Mouse (Mus musculus): Measurements from ENCODE around the gene Rasgrf1. TPM values are rescaled to one million over a fixed set of nuclear protein-coding genes. Genes with fewer than 3 reads are reported as not detected.
A peak's percentile ranks its signal among the peaks of the same experiment; 100 is the strongest.

Gene Rasgrf1
- polyA plus RNA-seq, 1 experiment from 2014 or later = 0.24 TPM

DNA sequence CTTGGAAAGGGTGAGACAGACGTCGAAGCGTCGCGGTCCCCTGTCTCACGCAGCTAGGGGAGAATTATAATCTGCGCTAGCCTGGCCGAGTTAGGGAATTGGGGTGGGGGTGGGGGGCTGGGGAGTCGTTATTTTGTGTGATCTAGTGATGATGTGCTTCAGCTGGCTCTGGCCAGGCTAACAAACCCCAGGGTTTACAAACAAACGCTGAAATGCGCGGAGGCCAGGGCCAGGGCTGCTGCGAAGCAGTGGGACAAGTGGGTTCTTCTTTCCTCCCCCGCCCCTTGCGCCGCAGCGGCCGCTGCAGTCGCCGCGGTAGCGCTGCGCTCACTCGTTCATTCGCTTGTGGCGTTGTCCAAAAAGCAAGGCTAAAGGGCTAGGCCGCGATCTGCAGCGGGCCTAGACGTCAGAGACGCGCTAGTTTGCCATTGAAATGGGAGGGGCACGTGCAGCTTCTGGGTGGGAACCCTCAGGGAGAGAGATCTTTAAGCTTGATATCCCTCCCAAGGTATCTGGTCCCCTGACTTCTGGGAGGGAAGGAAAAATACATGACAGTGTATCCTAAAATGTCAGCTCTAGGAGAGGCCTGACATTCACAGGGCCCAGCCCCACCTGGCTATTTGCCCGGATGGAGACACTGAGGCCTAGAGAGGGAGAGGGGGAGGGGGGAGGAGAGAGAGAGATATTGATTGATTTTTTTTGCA is 1.2 kb downstream of the Rasgrf1 start:
- Histone ChIP-seq H3K27ac (replicated peaks) (no peak overlapping the region), H3K27me3 (replicated peaks; ENCODE audit: low read depth, poor library complexity, severe bottlenecking) (peaks cover 96% of the 10 kb centered on the region), H3K36me3 (replicated peaks) (no peaks in the 10 kb centered on the region), H3K9me3 (no peaks in the 10 kb centered on the region), H3K4me1 (peaks cover 29% of the 10 kb centered on the region), H3K4me3 (peak overlapping the region; percentile 63)
- under 1% methylated on average over 34 of the region's 34 CpGs for WGBS
- DNase-seq (ENCODE audit: low spot score) = peak; percentile 57

DNA sequence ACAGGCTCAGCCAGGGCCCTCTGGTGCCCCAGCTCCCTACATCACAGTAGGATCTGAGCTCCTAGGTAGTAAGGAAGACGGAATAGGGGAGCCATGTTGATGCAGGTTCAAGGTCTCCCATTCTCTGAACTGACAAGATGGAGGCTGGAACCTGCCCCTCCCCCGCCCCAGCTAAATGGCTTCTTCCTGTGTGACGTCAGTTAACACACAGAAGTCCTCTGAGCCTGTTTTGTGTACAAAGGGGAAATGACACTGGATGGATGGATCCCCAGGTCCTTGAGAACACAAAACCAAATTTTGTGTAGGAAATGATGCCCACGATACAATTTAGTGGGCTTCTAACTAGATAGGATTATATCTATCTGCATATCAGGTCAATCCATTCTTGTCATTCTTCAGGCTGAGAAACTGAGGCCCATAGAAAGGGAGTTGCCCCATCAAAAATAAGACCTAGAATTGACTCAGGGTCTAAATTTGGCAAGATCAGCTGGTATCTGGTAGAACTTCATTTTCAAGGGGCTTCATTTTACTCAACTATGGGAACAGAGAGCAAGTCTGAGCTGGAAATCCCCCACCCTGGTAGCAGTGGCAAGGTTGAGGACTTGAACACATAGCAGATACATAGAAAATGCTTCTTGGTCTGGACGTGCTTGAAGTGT is 2.3 kb downstream of the Rasgrf1 start:
- Histone ChIP-seq H3K9me3 (no peaks in the 10 kb centered on the region), H3K36me3 (replicated peaks) (no peaks in the 10 kb centered on the region), H3K4me1 (peaks cover 29% of the 10 kb centered on the region), H3K4me3 (no peak overlapping the region), H3K27me3 (replicated peaks; ENCODE audit: low read depth, poor library complexity, severe bottlenecking) (peaks cover 84% of the 10 kb centered on the region), H3K27ac (replicated peaks) (no peak overlapping the region)
- no peak for DNase-seq (ENCODE audit: low spot score)
- WGBS = 66% methylated on average over 5 of the region's 5 CpGs

DNA sequence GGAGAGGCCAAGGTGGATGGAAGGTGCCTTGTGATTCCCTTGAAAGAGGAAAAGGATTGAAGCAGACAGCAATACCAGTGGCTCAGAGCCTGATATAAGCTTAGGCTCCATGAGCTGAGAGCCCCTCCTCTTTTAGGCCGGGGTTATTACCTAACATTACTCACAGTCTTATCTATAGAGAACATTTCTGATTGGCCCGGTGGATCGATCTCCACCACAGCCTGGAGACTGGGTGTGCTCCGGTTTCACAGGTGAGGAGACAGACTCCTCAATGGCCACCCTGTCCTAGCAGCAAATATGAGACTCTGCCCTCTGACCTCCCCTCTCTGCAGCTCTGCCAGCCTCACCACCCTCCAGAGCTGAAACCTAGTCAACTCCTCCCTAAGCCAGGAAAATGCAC is 3.4 kb downstream of the Rasgrf1 start:
- peaks cover 29% of the 10 kb centered on the region for H3K4me1 ChIP-seq
- no peaks in the 10 kb centered on the region for H3K36me3 ChIP-seq (replicated peaks)
- DNase-seq (ENCODE audit: low spot score) = no peak
- no peak overlapping the region for H3K4me3 ChIP-seq
- peaks cover 73% of the 10 kb centered on the region for H3K27me3 ChIP-seq (replicated peaks; ENCODE audit: low read depth, poor library complexity, severe bottlenecking)
- H3K27ac ChIP-seq (replicated peaks) = no peak overlapping the region
- WGBS = 69% methylated on average over 4 of the region's 4 CpGs
- no peaks in the 10 kb centered on the region for H3K9me3 ChIP-seq

DNA sequence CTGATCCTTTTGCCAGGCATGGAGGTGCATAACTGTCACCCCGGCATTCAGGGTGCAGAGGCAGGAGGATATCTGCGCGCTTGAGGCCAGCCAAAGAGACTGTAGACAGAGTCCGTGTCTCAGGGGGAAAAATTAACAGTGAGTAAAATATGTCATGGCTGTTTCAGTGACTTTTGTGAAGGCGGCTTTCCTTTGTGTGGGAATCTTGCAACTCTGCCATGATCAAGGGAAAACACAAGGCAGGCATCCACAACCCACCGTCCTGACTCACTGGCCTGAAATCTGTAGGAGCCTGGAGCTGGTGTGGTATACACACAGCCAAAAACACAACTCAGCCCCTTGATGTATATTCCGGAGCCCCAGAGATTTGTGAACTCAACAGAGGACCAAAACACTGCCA is 6.8 kb downstream of the Rasgrf1 start:
- 91% methylated on average over 7 of the region's 7 CpGs for WGBS
- H3K36me3 ChIP-seq (replicated peaks) = no peaks in the 10 kb centered on the region
- no peak for DNase-seq (ENCODE audit: low spot score)

DNA sequence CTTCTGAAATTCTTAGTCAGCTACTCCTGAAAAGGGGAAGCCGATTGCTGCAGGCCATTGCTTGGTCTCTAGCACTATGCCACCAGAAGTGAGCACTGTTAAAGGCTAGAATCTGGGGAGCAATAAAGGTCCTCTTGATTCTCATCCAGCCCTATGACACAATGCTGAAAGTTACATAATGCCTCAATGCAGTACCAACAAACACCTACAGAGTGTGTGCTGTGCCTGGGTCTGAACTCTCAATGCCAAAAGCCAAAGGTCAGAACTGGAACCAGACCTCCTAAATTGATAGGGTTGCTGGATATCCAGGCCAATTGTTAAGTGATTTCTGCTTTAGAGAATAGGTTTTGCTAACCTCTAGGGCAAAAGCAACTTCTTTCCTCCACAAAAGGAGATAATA is 7.7 kb downstream of the Rasgrf1 start:
- peaks cover 30% of the 10 kb centered on the region for H3K27me3 ChIP-seq (replicated peaks; ENCODE audit: low read depth, poor library complexity, severe bottlenecking)
- H3K27ac ChIP-seq (replicated peaks) = no peak overlapping the region
- no peaks in the 10 kb centered on the region for H3K9me3 ChIP-seq
- no peaks in the 10 kb centered on the region for H3K36me3 ChIP-seq (replicated peaks)
- no peak overlapping the region for H3K4me3 ChIP-seq
- 82% methylated on average over 1 of the region's 1 CpGs for WGBS
- DNase-seq (ENCODE audit: low spot score) = no peak
- H3K4me1 ChIP-seq = peaks cover 5% of the 10 kb centered on the region

More for the DNA sequence above, 6.8 kb downstream of the Rasgrf1 start:
- Histone ChIP-seq H3K4me1 (peaks cover 5% of the 10 kb centered on the region), H3K27ac (replicated peaks) (no peak overlapping the region), H3K4me3 (no peak overlapping the region), H3K9me3 (no peaks in the 10 kb centered on the region), H3K27me3 (replicated peaks; ENCODE audit: low read depth, poor library complexity, severe bottlenecking) (peaks cover 40% of the 10 kb centered on the region)

DNA sequence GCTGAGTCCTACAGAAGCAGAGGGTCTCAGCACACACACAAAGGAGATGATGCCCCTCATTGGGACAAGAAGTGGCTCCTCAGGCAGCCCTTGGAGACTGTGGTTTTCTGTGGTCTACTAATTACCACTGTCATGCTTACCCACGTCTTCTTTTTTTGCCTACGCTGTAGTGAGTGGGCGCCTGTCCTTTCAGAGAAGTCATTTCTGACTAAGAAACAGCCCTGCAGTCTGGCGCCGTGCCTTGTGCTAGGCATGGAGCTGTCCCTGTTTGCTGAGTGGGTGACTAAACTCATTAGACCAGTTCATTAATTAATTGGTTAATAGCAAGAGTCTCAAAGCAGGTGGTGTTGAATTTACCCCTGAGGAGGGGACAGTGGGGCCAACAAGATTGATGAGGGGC is 9.1 kb downstream of the Rasgrf1 start:
- DNase-seq (ENCODE audit: low spot score) = no peak
- peaks cover 16% of the 10 kb centered on the region for H3K27me3 ChIP-seq (replicated peaks; ENCODE audit: low read depth, poor library complexity, severe bottlenecking)
- H3K27ac ChIP-seq (replicated peaks) = no peak overlapping the region
- H3K9me3 ChIP-seq = no peaks in the 10 kb centered on the region
- no peak overlapping the region for H3K4me3 ChIP-seq
- H3K36me3 ChIP-seq (replicated peaks) = no peaks in the 10 kb centered on the region
- WGBS = 85% methylated on average over 5 of the region's 5 CpGs
- peaks cover 5% of the 10 kb centered on the region for H3K4me1 ChIP-seq

DNA sequence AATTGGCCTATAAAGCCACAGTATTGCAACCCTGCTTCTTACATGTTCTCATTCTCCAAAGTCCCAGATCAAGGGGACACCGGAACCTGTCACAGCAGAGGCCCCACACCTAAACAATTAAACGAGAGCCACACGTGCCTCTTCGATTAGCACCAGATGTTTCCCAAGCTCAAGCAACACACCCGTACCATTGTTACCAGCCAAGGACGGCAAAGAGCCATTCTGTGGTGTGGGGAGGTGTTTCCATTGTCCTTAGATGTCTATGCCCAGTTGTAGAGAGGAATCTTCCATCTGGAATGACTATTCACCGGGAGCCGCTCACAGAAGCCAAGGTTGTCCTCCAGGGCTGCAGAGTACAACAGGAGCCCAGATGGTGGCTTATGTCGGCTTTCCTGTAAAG is 11.4 kb downstream of the Rasgrf1 start:
- no peak overlapping the region for H3K27ac ChIP-seq (replicated peaks)
- 54% methylated on average over 9 of the region's 9 CpGs for WGBS
- peaks cover 5% of the 10 kb centered on the region for H3K4me1 ChIP-seq
- no peak overlapping the region for H3K4me3 ChIP-seq
- H3K9me3 ChIP-seq = no peaks in the 10 kb centered on the region
- no peaks in the 10 kb centered on the region for H3K36me3 ChIP-seq (replicated peaks)
- DNase-seq (ENCODE audit: low spot score) = no peak
- H3K27me3 ChIP-seq (replicated peaks; ENCODE audit: low read depth, poor library complexity, severe bottlenecking) = no peaks in the 10 kb centered on the region

DNA sequence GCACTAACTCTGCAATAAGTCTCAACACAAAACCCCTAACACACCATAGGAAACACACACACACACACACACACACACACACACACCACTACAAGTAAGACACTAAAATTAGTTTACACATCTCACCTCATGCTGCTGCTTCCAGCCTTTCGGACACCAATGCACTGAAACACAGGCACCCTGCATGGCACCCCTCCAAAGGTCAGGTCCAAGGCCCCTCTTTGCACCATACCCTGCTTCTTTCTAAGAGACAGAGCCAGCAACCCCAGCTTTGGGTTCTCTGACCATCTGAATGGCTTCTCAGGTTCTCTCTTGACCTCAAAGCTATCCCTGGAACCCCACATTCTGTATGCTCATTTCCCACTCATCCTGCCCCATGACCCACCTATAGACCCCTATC is 13.0 kb downstream of the Rasgrf1 start:
- no peak for DNase-seq (ENCODE audit: low spot score)
- Histone ChIP-seq H3K27ac (replicated peaks) (no peak overlapping the region), H3K27me3 (replicated peaks; ENCODE audit: low read depth, poor library complexity, severe bottlenecking) (no peaks in the 10 kb centered on the region), H3K36me3 (replicated peaks) (no peaks in the 10 kb centered on the region), H3K4me3 (no peak overlapping the region), H3K9me3 (peaks cover 7% of the 10 kb centered on the region; the same call in 1 of the 2 replicates), H3K4me1 (peaks cover 5% of the 10 kb centered on the region)
- 84% methylated on average over 1 of the region's 1 CpGs for WGBS

DNA sequence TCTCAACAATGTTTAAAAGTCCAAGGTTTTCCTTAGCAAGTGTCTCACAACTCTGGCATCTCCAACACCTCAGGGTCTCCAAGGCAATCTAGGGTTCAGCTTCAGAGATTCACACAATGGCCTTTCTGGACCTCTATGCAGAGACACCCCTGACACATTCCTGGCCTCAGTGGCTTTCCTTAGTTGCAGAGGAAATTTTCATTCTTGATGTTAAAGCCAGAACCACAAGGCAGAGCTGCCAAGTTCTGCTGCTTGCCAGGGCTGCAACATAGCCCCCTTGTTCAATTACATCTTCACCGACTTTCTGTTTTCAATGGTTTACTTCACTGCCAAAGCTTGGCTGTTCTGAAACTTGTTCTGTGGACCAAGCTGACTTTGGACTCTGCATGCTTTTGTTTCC is 15.1 kb downstream of the Rasgrf1 start:
- no peak for DNase-seq (ENCODE audit: low spot score)
- Histone ChIP-seq H3K4me3 (no peak overlapping the region), H3K27ac (replicated peaks) (no peak overlapping the region), H3K9me3 (peaks cover 9% of the 10 kb centered on the region; the same call in 1 of the 2 replicates), H3K36me3 (replicated peaks) (no peaks in the 10 kb centered on the region), H3K4me1 (peaks cover 5% of the 10 kb centered on the region), H3K27me3 (replicated peaks; ENCODE audit: low read depth, poor library complexity, severe bottlenecking) (no peaks in the 10 kb centered on the region)
- WGBS = 92% methylated on average over 1 of the region's 1 CpGs

DNA sequence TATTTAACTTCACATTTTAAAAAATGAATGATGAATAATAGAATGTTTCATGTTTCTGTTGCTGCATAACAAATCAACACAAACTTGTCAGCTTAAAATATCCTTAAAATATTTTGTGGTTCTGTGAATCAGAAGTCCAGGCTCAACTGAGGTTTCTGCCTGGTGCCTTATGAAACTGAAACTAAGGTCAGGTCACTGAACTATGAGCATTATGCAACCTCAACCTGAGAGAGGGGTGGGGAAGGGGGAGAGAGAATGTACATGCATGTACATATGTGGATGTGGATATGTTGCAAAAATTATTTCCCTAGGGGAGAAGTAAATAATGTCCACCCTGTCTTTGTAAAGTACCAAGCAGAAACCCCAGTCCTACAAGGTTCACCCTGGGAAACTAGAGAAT is 18.8 kb downstream of the Rasgrf1 start:
- no peak for DNase-seq (ENCODE audit: low spot score)
- no peaks in the 10 kb centered on the region for H3K4me1 ChIP-seq
- H3K9me3 ChIP-seq = peaks cover 9% of the 10 kb centered on the region; the same call in 1 of the 2 replicates
- no peaks in the 10 kb centered on the region for H3K36me3 ChIP-seq (replicated peaks)
- no peaks in the 10 kb centered on the region for H3K27me3 ChIP-seq (replicated peaks; ENCODE audit: low read depth, poor library complexity, severe bottlenecking)
- no peak overlapping the region for H3K4me3 ChIP-seq
- H3K27ac ChIP-seq (replicated peaks) = no peak overlapping the region

DNA sequence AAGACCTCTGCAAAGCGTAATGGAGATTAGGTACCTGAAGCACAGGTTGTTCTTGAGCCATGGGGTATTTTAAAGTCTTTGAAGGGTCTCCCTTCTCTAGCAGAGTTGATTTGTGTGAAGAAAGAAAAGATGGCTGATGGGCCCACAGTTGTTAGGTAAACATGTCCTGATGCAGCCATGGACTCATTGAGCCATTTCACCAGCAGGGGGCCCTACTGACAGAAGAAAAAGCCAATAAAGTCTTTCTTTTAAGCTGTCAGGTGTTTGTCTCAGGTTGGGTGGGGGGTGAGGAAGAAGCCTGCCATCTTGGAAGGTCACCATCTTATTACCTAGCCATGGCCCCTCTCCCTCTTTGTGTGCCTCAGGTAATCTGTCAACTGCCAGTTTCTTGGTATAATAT is 30.7 kb downstream of the Rasgrf1 start:
- 69% methylated on average over 1 of the region's 1 CpGs for WGBS
- H3K27me3 ChIP-seq (replicated peaks; ENCODE audit: low read depth, poor library complexity, severe bottlenecking) = no peaks in the 10 kb centered on the region
- no peak overlapping the region for H3K27ac ChIP-seq (replicated peaks)
- no peak overlapping the region for H3K4me3 ChIP-seq
- no peaks in the 10 kb centered on the region for H3K36me3 ChIP-seq (replicated peaks)
- H3K9me3 ChIP-seq = peaks cover 9% of the 10 kb centered on the region; the same call in 1 of the 2 replicates
- no peak for DNase-seq (ENCODE audit: low spot score)
- H3K4me1 ChIP-seq = no peaks in the 10 kb centered on the region

DNA sequence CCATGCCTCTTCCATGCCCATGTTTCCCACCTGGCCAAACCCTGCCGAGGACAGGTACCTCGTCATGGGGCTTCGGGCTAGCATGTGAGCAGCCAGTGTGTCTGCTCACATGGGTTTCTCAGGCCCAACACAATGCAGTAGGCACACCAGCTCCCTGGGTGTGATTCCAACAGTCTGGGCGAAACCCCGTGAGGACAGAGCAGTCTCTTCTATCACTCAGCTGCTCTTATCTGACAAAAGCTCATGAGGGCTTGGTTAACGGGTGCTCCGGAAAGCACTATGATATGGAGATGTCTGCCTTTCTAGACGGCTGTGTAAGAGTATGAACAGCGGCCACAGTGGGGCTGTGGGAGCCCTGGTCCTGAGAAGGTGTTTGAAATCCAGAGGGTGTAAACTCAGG is 37.1 kb downstream of the Rasgrf1 start:
- Histone ChIP-seq H3K36me3 (replicated peaks) (no peaks in the 10 kb centered on the region), H3K4me1 (no peaks in the 10 kb centered on the region), H3K27me3 (replicated peaks; ENCODE audit: low read depth, poor library complexity, severe bottlenecking) (no peaks in the 10 kb centered on the region), H3K9me3 (no peaks in the 10 kb centered on the region), H3K4me3 (no peak overlapping the region), H3K27ac (replicated peaks) (no peak overlapping the region)
- 92% methylated on average over 9 of the region's 9 CpGs for WGBS
- DNase-seq (ENCODE audit: low spot score) = no peak

DNA sequence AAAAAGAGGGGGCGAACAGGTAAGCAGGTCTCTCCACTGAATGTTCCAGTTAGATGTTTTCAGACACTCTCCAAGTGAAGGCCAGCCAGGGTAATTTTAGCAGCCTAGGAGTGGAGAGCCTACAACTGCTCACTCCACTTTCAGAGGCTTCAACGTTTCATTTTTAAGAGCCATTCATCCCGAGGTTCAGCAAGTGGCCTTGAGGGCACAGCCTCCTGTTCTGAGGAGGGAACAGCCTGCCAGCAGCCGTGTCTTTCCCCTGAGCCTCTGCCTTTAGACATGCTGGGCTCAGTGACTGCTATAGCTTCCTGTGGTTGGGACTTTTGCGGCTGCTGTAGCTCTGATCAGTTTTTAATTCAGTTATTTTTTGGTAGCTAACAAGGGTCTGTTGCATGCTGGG is 38.9 kb downstream of the Rasgrf1 start:
- H3K4me3 ChIP-seq = no peak overlapping the region
- DNase-seq (ENCODE audit: low spot score) = no peak

More for the DNA sequence above, 38.9 kb downstream of the Rasgrf1 start:
- 53% methylated on average over 5 of the region's 5 CpGs for WGBS
- H3K9me3 ChIP-seq = no peaks in the 10 kb centered on the region
- H3K27ac ChIP-seq (replicated peaks) = no peak overlapping the region
- H3K4me1 ChIP-seq = no peaks in the 10 kb centered on the region
- H3K27me3 ChIP-seq (replicated peaks; ENCODE audit: low read depth, poor library complexity, severe bottlenecking) = no peaks in the 10 kb centered on the region
- no peaks in the 10 kb centered on the region for H3K36me3 ChIP-seq (replicated peaks)
